Mouse (Mus musculus): ENCODE measurements at regions not wholly inside any gene's neighbourhood (a gene's known extent, or its start where the extent isn't known, plus 50 kb on each side); places are given as distances from the start of the nearest gene placed in this dataset.

GRCm38 (mm10) chr2:128451554-128452239 lies 139.3 kb upstream of the Spdye4c start:
- H3K27ac ChIP-seq: no peak overlapping the region
- H3K9ac ChIP-seq: no peak overlapping the region
- WGBS: 60% methylated on average over 5 of the region's 5 CpGs
- no peak for ATAC-seq (ENCODE audit: insufficient number of reproducible peaks, low FRiP score, low TSS enrichment, low read depth)
- H3K27me3 ChIP-seq: no peaks in the 10 kb centered on the region
- H3K4me2 ChIP-seq: no peak overlapping the region
- H3K4me1 ChIP-seq: no peaks in the 10 kb centered on the region
- no peaks in the 10 kb centered on the region for H3K9me3 ChIP-seq
- no peak overlapping the region for H3K4me3 ChIP-seq
- no peaks in the 10 kb centered on the region for H3K36me3 ChIP-seq

- Histone ChIP-seq H3K4me1 (no peaks in the 10 kb centered on the region), H3K9me3 (no peaks in the 10 kb centered on the region), H3K9ac (no peak overlapping the region), H3K4me3 (no peak overlapping the region), H3K4me2 (no peak overlapping the region), H3K27ac (no peak overlapping the region), H3K36me3 (no peaks in the 10 kb centered on the region), H3K27me3 (no peaks in the 10 kb centered on the region)
- WGBS: 73% methylated on average over 1 of the region's 1 CpGs
- no peak for ATAC-seq (ENCODE audit: insufficient number of reproducible peaks, low FRiP score, low TSS enrichment, low read depth)
Observed at GRCm38 (mm10) chr2:128452582-128452981, 138.4 kb upstream of the Spdye4c start.

- H3K4me2 ChIP-seq: no peak overlapping the region
- H3K4me1 ChIP-seq: peaks cover 4% of the 10 kb centered on the region; the same call in 1 of the 2 replicates
- 64% methylated on average over 13 of the region's 13 CpGs for WGBS
- no peak overlapping the region for H3K27ac ChIP-seq
- H3K4me3 ChIP-seq: no peak overlapping the region
- H3K9me3 ChIP-seq: no peaks in the 10 kb centered on the region
- no peak overlapping the region for H3K9ac ChIP-seq
- H3K36me3 ChIP-seq: no peaks in the 10 kb centered on the region
- no peak for ATAC-seq (ENCODE audit: insufficient number of reproducible peaks, low FRiP score, low TSS enrichment, low read depth)
- no peaks in the 10 kb centered on the region for H3K27me3 ChIP-seq
Observed at GRCm38 (mm10) chr2:128454509-128454908, 136.5 kb upstream of the Spdye4c start.

- Histone ChIP-seq H3K9ac (no peak overlapping the region), H3K4me1 (peaks cover 4% of the 10 kb centered on the region; the same call in 1 of the 2 replicates), H3K4me2 (no peak overlapping the region), H3K27me3 (no peaks in the 10 kb centered on the region), H3K4me3 (no peak overlapping the region), H3K27ac (no peak overlapping the region), H3K36me3 (no peaks in the 10 kb centered on the region), H3K9me3 (no peaks in the 10 kb centered on the region)
- no peak for ATAC-seq (ENCODE audit: insufficient number of reproducible peaks, low FRiP score, low TSS enrichment, low read depth)
- 55% methylated on average over 6 of the region's 6 CpGs for WGBS
Observed at GRCm38 (mm10) chr2:128457591-128458209, 133.3 kb upstream of the Spdye4c start.

- H3K4me3 ChIP-seq: no peak overlapping the region
- H3K4me1 ChIP-seq: peaks cover 1% of the 10 kb centered on the region; the same call in 1 of the 2 replicates
- no peaks in the 10 kb centered on the region for H3K27me3 ChIP-seq
- H3K4me2 ChIP-seq: no peak overlapping the region
- no peaks in the 10 kb centered on the region for H3K36me3 ChIP-seq
- H3K9ac ChIP-seq: no peak overlapping the region
- WGBS: 68% methylated on average over 6 of the region's 6 CpGs
- H3K9me3 ChIP-seq: no peaks in the 10 kb centered on the region
- no peak overlapping the region for H3K27ac ChIP-seq
- ATAC-seq (ENCODE audit: insufficient number of reproducible peaks, low FRiP score, low TSS enrichment, low read depth): no peak
Observed at GRCm38 (mm10) chr2:128465214-128465984, 125.6 kb upstream of the Spdye4c start.

- no peaks in the 10 kb centered on the region for H3K36me3 ChIP-seq
- no peak for ATAC-seq (ENCODE audit: insufficient number of reproducible peaks, low FRiP score, low TSS enrichment, low read depth)
- H3K27me3 ChIP-seq: no peaks in the 10 kb centered on the region
- no peak overlapping the region for H3K4me2 ChIP-seq
- peaks cover 8% of the 10 kb centered on the region; the same call in 1 of the 2 replicates for H3K4me1 ChIP-seq
- no peaks in the 10 kb centered on the region for H3K9me3 ChIP-seq
- H3K4me3 ChIP-seq: no peak overlapping the region
- no peak overlapping the region for H3K27ac ChIP-seq
- no peak overlapping the region for H3K9ac ChIP-seq
- WGBS: 87% methylated on average over 8 of the region's 8 CpGs
Observed at GRCm38 (mm10) chr2:128467490-128468245, 123.3 kb upstream of the Spdye4c start.

GRCm38 (mm10) chr2:128468323-128468722 lies 122.7 kb upstream of the Spdye4c start:
- 66% methylated on average over 2 of the region's 2 CpGs for WGBS
- Histone ChIP-seq H3K4me1 (peaks cover 8% of the 10 kb centered on the region; the same call in 1 of the 2 replicates), H3K27me3 (no peaks in the 10 kb centered on the region), H3K27ac (no peak overlapping the region), H3K9me3 (no peaks in the 10 kb centered on the region), H3K4me2 (no peak overlapping the region), H3K36me3 (no peaks in the 10 kb centered on the region), H3K9ac (no peak overlapping the region), H3K4me3 (no peak overlapping the region)
- ATAC-seq (ENCODE audit: insufficient number of reproducible peaks, low FRiP score, low TSS enrichment, low read depth): no peak

GRCm38 (mm10) chr2:128470351-128470750 lies 120.7 kb upstream of the Spdye4c start:
- WGBS: 50% methylated on average over 5 of the region's 5 CpGs
- Histone ChIP-seq H3K27me3 (no peaks in the 10 kb centered on the region), H3K4me2 (no peak overlapping the region), H3K36me3 (no peaks in the 10 kb centered on the region), H3K4me3 (no peak overlapping the region), H3K4me1 (peaks cover 12% of the 10 kb centered on the region; the same call in 1 of the 2 replicates), H3K9me3 (no peaks in the 10 kb centered on the region), H3K27ac (no peak overlapping the region), H3K9ac (no peak overlapping the region)
- no peak for ATAC-seq (ENCODE audit: insufficient number of reproducible peaks, low FRiP score, low TSS enrichment, low read depth)

GRCm38 (mm10) chr2:128473241-128473954 lies 117.6 kb upstream of the Spdye4c start:
- Histone ChIP-seq H3K4me2 (no peak overlapping the region), H3K36me3 (no peaks in the 10 kb centered on the region), H3K27ac (no peak overlapping the region), H3K9me3 (no peaks in the 10 kb centered on the region), H3K27me3 (no peaks in the 10 kb centered on the region), H3K9ac (no peak overlapping the region), H3K4me1 (peaks cover 12% of the 10 kb centered on the region; the same call in 1 of the 2 replicates), H3K4me3 (no peak overlapping the region)
- ATAC-seq (ENCODE audit: insufficient number of reproducible peaks, low FRiP score, low TSS enrichment, low read depth): no peak
- WGBS: 71% methylated on average over 13 of the region's 13 CpGs

- Histone ChIP-seq H3K4me3 (no peak overlapping the region), H3K27ac (no peak overlapping the region), H3K9ac (no peak overlapping the region), H3K9me3 (no peaks in the 10 kb centered on the region), H3K27me3 (no peaks in the 10 kb centered on the region), H3K4me2 (no peak overlapping the region), H3K4me1 (peaks cover 12% of the 10 kb centered on the region; the same call in 1 of the 2 replicates), H3K36me3 (no peaks in the 10 kb centered on the region)
- 54% methylated on average over 7 of the region's 7 CpGs for WGBS
- no peak for ATAC-seq (ENCODE audit: insufficient number of reproducible peaks, low FRiP score, low TSS enrichment, low read depth)
Observed at GRCm38 (mm10) chr2:128473997-128474396, 117.0 kb upstream of the Spdye4c start.

GRCm38 (mm10) chr2:128477242-128477641 lies 113.8 kb upstream of the Spdye4c start:
- WGBS: 53% methylated on average over 2 of the region's 2 CpGs
- Histone ChIP-seq H3K9ac (no peak overlapping the region), H3K4me1 (peaks cover 4% of the 10 kb centered on the region; the same call in 1 of the 2 replicates), H3K27me3 (no peaks in the 10 kb centered on the region), H3K4me2 (no peak overlapping the region), H3K27ac (no peak overlapping the region), H3K9me3 (no peaks in the 10 kb centered on the region), H3K36me3 (no peaks in the 10 kb centered on the region), H3K4me3 (no peak overlapping the region)
- no peak for ATAC-seq (ENCODE audit: insufficient number of reproducible peaks, low FRiP score, low TSS enrichment, low read depth)
